Mouse (Mus musculus) myocyte (in vitro differentiated cells): Measurements from ENCODE around the gene Ghrhr.

Experiments
- MYOG ChIP-seq, 3 experiments: IDR thresholded peaks; one replicate each; pipeline ENCODE4 v1.6.1; 2011; ENCODE audit warnings: control low read depth in 2 of 3, low read depth in 2 of 3, mild to moderate bottlenecking in 2 of 3; ENCODE audit not compliant: insufficient read length in 2 of 3, control insufficient read depth in 1 of 3, insufficient read depth in 1 of 3
- POLR2A ChIP-seq: IDR thresholded peaks from one replicate; pipeline ENCODE4 v1.6.1; 2011; ENCODE audit warnings: low read depth, mild to moderate bottlenecking, control low read depth, moderate library complexity; ENCODE audit not compliant: insufficient read length
- USF1 ChIP-seq: IDR thresholded peaks from one replicate; pipeline ENCODE4 v1.6.1; 2011; ENCODE audit warnings: low read depth, mild to moderate bottlenecking, control low read depth, moderate library complexity

GRCm38 (mm10) chr6:55376076-55376475 lies at the start of gene Ghrhr:
- TF ChIP-seq POLR2A (no peak), MYOG (IDR thresholded peaks at IDR 0.05; ENCODE audit: control insufficient read depth in 1 of 3, insufficient read depth in 1 of 3, insufficient read length in 2 of 3, low read depth in 2 of 3) (no peak), USF1 (no peak)
